Comparison of ENCODE assay signal across 9 mouse cellular contexts in genomic region chr9:74849195-74849978, GRCm38 (mm10). TPM values are rescaled to one million over a fixed set of nuclear protein-coding genes. Genes with fewer than 3 reads are reported as not detected.
DNase-seq lines count a peak whose midpoint lies in the region; ATAC-seq and TF ChIP-seq lines count a peak whose summit lies in the region.
"Had no signal": no experiment of that assay in that cellular context is flagged by ENCODE, and none has a peak within 500 bp of the region (broad histone marks: within the 10 kb centered on the region; RNA-seq: fewer than 3 reads in every experiment).

No protein-coding gene starts in this region.

- no peak for DNase-seq in lung, adult 2 months
- DNase-seq in forebrain, embryonic 14.5 days (ENCODE audit: low spot score): no peak
- DNase-seq in liver, embryonic 11.5 days (ENCODE audit: low spot score): no peak
- DNase-seq in c-Kit-positive CD71-positive TER-119-positive erythroid progenitor cells, embryonic 14.5 days (ENCODE audit: low spot score): no peak
- DNase-seq in cerebellum, adult 2 months: no peak
- no peak for DNase-seq in adrenal gland, postnatal 4 days (ENCODE audit: low spot score in 2 of 2)

- TF ChIP-seq CTCF in lung, adult 2 months (IDR thresholded peaks at IDR 0.05; ENCODE audit: insufficient read depth, low read length): no peak
- TF ChIP-seq CTCF in cerebellum, adult 2 months (IDR thresholded peaks at IDR 0.05; ENCODE audit: borderline replicate concordance, insufficient read depth, low read depth, low read length): no peak

- H3K4me1 ChIP-seq in lung, embryonic 16.5 days (replicated peaks; ENCODE audit: control insufficient read depth, insufficient read depth, low read length): peaks cover 8% of the 10 kb centered on the region
- H3K4me1 ChIP-seq in lung, adult 2 months (ENCODE audit: control insufficient read depth, insufficient read depth, low read length): peaks cover 6% of the 10 kb centered on the region; the same call in 1 of the 2 replicates
- H3K4me1 ChIP-seq in forebrain, embryonic 14.5 days (ENCODE audit: control insufficient read depth, insufficient read depth, low read length): peaks cover 10% of the 10 kb centered on the region
- 0 out of 2 replicates have a peak, but pooled peaks cover 2% of the 10 kb centered on the region for H3K4me1 ChIP-seq in liver, embryonic 11.5 days (replicated peaks; ENCODE audit: control insufficient read depth, insufficient read depth, low read length)
- H3K4me1 ChIP-seq in stomach, embryonic 15.5 days: peaks cover 15% of the 10 kb centered on the region
- H3K4me1 ChIP-seq in cerebellum, adult 2 months (ENCODE audit: control insufficient read depth, insufficient read depth, low read length): no peaks in the 10 kb centered on the region

- H3K27ac ChIP-seq in lung, embryonic 16.5 days (ENCODE audit: low read length): no peak overlapping the region
- no peak overlapping the region for H3K27ac ChIP-seq in forebrain, embryonic 14.5 days (ENCODE audit: low read depth, low read length)
- peak overlapping the region; percentile 43; the same call in 1 of the 2 replicates for H3K27ac ChIP-seq in liver, embryonic 11.5 days (ENCODE audit: low read depth, low read length)
- peak overlapping the region; percentile 63 for H3K27ac ChIP-seq in stomach, embryonic 15.5 days
- H3K27ac ChIP-seq in cerebellum, adult 2 months (ENCODE audit: insufficient read depth, low read length): no peak overlapping the region
- H3K27ac ChIP-seq: macrophage had no signal

- WGBS in lung, embryonic 16.5 days: 1% methylated on average over 48 of the region's 63 CpGs
- WGBS in lung, adult 2 months: 4% methylated on average over 63 of the region's 63 CpGs
- under 1% methylated on average over 55 of the region's 63 CpGs for WGBS in forebrain, embryonic 14.5 days
- 2% methylated on average over 62 of the region's 63 CpGs for WGBS in liver, embryonic 11.5 days
- 1% methylated on average over 63 of the region's 63 CpGs for WGBS in stomach, embryonic 15.5 days
- WGBS in cerebellum, adult 2 months: 2% methylated on average over 63 of the region's 63 CpGs

- H3K27me3 ChIP-seq in lung, embryonic 16.5 days (ENCODE audit: control insufficient read depth, insufficient read depth, low read depth, low read length): peaks cover 88% of the 10 kb centered on the region
- H3K27me3 ChIP-seq in forebrain, embryonic 14.5 days (replicated peaks; ENCODE audit: control insufficient read depth, insufficient read depth, low read length): peaks cover 82% of the 10 kb centered on the region
- H3K27me3 ChIP-seq in liver, embryonic 11.5 days (replicated peaks; ENCODE audit: control insufficient read depth, insufficient read depth, low read length): peaks cover 84% of the 10 kb centered on the region
- peaks cover 76% of the 10 kb centered on the region for H3K27me3 ChIP-seq in stomach, embryonic 15.5 days (replicated peaks)
- H3K27me3 ChIP-seq in cerebellum, adult 2 months (ENCODE audit: control insufficient read depth, insufficient read depth, low read length): peaks cover 21% of the 10 kb centered on the region; the same call in 1 of the 2 replicates

- no peak for ATAC-seq in lung, embryonic 16.5 days (ENCODE audit: low read depth)
- ATAC-seq in forebrain, embryonic 14.5 days: peak; percentile 57
- ATAC-seq in liver, embryonic 11.5 days (replicated peaks; ENCODE audit: low FRiP score): peak; percentile 25; the same call in 1 of the 2 replicates
- no peak for ATAC-seq in stomach, embryonic 15.5 days (ENCODE audit: insufficient read depth, low FRiP score, low read depth)

- H3K9ac ChIP-seq in lung, embryonic 16.5 days (ENCODE audit: low read length): no peak overlapping the region
- peak overlapping the region; percentile 29 for H3K9ac ChIP-seq in forebrain, embryonic 14.5 days (ENCODE audit: low read length)
- H3K9ac ChIP-seq in liver, embryonic 11.5 days (ENCODE audit: low read depth, low read length): 0 out of 2 replicates have a peak overlapping the region, but pooled peaks have one; percentile 40
- H3K9ac ChIP-seq in stomach, embryonic 15.5 days: peak overlapping the region; percentile 29; the same call in 1 of the 2 replicates

- H3K4me3 ChIP-seq in lung, embryonic 16.5 days (ENCODE audit: low read length): peak overlapping the region; percentile 38
- H3K4me3 ChIP-seq in lung, adult 2 months (replicated peaks; ENCODE audit: extremely low read depth, low read depth, low read length): no peak overlapping the region
- peak overlapping the region; percentile 42 for H3K4me3 ChIP-seq in forebrain, embryonic 14.5 days (ENCODE audit: low read depth, low read length)
- peak overlapping the region; percentile 51 for H3K4me3 ChIP-seq in liver, embryonic 11.5 days (ENCODE audit: low read depth, low read length)
- H3K4me3 ChIP-seq in stomach, embryonic 15.5 days (replicated peaks): peak overlapping the region; percentile 44
- H3K4me3 ChIP-seq in cerebellum, adult 2 months (replicated peaks; ENCODE audit: insufficient read depth, low read depth, low read length): no peak overlapping the region

- no peaks in the 10 kb centered on the region for H3K36me3 ChIP-seq in lung, embryonic 16.5 days (ENCODE audit: control insufficient read depth, insufficient read depth, low read length)
- H3K36me3 ChIP-seq in forebrain, embryonic 14.5 days (ENCODE audit: control insufficient read depth, insufficient read depth, low read length): no peaks in the 10 kb centered on the region
- no peaks in the 10 kb centered on the region for H3K36me3 ChIP-seq in liver, embryonic 11.5 days (ENCODE audit: control insufficient read depth, insufficient read depth, low read length)
- no peaks in the 10 kb centered on the region for H3K36me3 ChIP-seq in stomach, embryonic 15.5 days

- TF ChIP-seq POLR2A in lung, adult 2 months (IDR thresholded peaks at IDR 0.05; ENCODE audit: borderline replicate concordance, extremely low read depth, low read depth, low read length): no peak
- TF ChIP-seq POLR2A in cerebellum, adult 2 months (IDR thresholded peaks at IDR 0.05; ENCODE audit: borderline replicate concordance, insufficient read depth, low read length): no peak

- 0 out of 2 replicates have a peak, but pooled peaks cover 2% of the 10 kb centered on the region for H3K9me3 ChIP-seq in lung, embryonic 16.5 days (ENCODE audit: control insufficient read depth, low read length)
- H3K9me3 ChIP-seq in forebrain, embryonic 14.5 days (replicated peaks; ENCODE audit: control insufficient read depth, low read length): no peaks in the 10 kb centered on the region
- no peaks in the 10 kb centered on the region for H3K9me3 ChIP-seq in liver, embryonic 11.5 days (ENCODE audit: control insufficient read depth, low read length)
- no peaks in the 10 kb centered on the region for H3K9me3 ChIP-seq in stomach, embryonic 15.5 days

- H3K4me2 ChIP-seq in lung, embryonic 16.5 days (ENCODE audit: low read depth, low read length): peak overlapping the region; percentile 54
- H3K4me2 ChIP-seq in forebrain, embryonic 14.5 days (ENCODE audit: low read length): peak overlapping the region; percentile 85
- peak overlapping the region; percentile 59 for H3K4me2 ChIP-seq in liver, embryonic 11.5 days
- peak overlapping the region; percentile 86 for H3K4me2 ChIP-seq in stomach, embryonic 15.5 days

RNA-seq across cellular contexts. Expression of gene Onecut1, which starts 12.3 kb away (rescaled TPM):
- polyA plus RNA-seq in lung, embryonic 16.5 days (2015; fragmentation: Nextera tagmentation; extraction: Ambion mirVana): 0.05 TPM in 1 of 2 replicates, not detected in the other
- not detected in 2 replicates for polyA plus RNA-seq in lung, adult 2 months (2012; rRNA removed)
- polyA plus RNA-seq in forebrain, embryonic 14.5 days (2014; fragmentation: Nextera tagmentation; extraction: Ambion mirVana): 0.55 and 1.1 TPM in 2 replicates
- 3.4 and 4.1 TPM in 2 replicates for polyA plus RNA-seq in liver, embryonic 11.5 days (2014; fragmentation: Nextera tagmentation; extraction: Ambion mirVana)
- 3.9 and 4.7 TPM in 2 replicates for polyA plus RNA-seq in stomach, embryonic 15.5 days (2015; fragmentation: Nextera tagmentation; extraction: Ambion mirVana)
- 0.21 and 0.22 TPM in 2 replicates for polyA plus RNA-seq in cerebellum, adult 2 months (2012; rRNA removed)
- 1 to 10 TPM; 1.4 to 2.4 TPM for total RNA-seq in adrenal gland, postnatal 4 days (2021)
- polyA plus RNA-seq: macrophage had no signal

Comparison
In these comparisons a context has a peak if more than half of its experiments do, and no peak if none do; other contexts are left out.
1. H3K4me3 ChIP-seq: peak in lung, embryonic 16.5 days (single experiment), forebrain, embryonic 14.5 days (single experiment), liver, embryonic 11.5 days (single experiment) and stomach, embryonic 15.5 days (single experiment); none in lung, adult 2 months (single experiment) and cerebellum, adult 2 months (single experiment).
2. ATAC-seq: peak in forebrain, embryonic 14.5 days (single experiment) and liver, embryonic 11.5 days (single experiment); none in lung, embryonic 16.5 days (single experiment) and stomach, embryonic 15.5 days (single experiment).
3. H3K27ac ChIP-seq: peak in liver, embryonic 11.5 days (single experiment) and stomach, embryonic 15.5 days (single experiment); none in lung, embryonic 16.5 days (single experiment), forebrain, embryonic 14.5 days (single experiment) and cerebellum, adult 2 months (single experiment).
4. Peak in every context shown above with its lines, with median percentiles within 50 percentile points of each other: H3K4me2 ChIP-seq.